Mouse (Mus musculus) lung, postnatal 25 days (tissue): Measurements from ENCODE around the gene Unc5c.

Experiments used
- DNase-seq: peaks from one replicate; pipeline ENCODE4 v3.0.0; 2022; ENCODE audit warnings: low spot score

Gene Unc5c

GRCm38 (mm10) chr3:141818615-141819312, 353.7 kb downstream of the Unc5c start:
- no peak for DNase-seq

GRCm38 (mm10) chr3:141819331-141819941, 354.4 kb downstream of the Unc5c start:
- no peak for DNase-seq

DNA sequence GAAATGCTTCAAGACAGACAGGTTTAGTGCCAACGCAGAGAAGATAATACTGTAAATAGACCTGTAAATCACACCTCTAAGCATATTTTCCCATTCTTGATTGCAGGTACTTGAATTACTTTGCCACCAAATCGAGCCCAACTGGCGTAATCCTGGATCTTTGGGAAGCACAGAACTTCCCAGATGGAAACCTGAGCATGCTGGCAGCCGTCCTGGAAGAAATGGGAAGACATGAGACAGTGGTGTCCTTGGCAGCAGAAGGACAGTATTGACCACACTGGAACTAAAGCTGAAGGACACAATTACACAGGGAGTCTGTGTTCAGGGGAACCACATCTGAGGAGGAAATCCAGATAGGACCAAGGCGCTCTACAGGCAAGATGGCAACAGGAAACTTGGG, 363.3 kb downstream of the Unc5c start:
- DNase-seq: no peak

- no peak for DNase-seq
Measured at GRCm38 (mm10) chr3:141831135-141831534, 366.1 kb downstream of the Unc5c start.

DNA sequence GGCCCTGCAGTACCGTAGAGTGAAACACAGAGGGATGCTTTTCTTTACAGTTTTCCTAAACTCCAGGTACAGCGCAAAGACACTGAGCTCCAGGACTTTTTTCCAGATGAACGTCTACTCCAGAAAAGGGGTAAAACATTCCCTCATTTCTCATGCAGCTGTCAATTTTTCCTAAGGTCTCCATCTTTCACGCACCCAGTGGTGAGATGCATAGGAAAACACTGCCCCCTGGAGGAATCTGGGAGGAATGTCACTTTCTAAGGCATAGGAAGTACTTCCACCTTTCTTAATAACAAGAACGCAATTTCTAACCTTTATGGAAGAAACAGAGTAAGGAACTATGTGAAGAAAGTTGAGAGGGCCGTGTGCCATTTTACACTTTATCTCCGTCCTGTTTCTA, 373.8 kb downstream of the Unc5c start:
- DNase-seq: no peak

DNA sequence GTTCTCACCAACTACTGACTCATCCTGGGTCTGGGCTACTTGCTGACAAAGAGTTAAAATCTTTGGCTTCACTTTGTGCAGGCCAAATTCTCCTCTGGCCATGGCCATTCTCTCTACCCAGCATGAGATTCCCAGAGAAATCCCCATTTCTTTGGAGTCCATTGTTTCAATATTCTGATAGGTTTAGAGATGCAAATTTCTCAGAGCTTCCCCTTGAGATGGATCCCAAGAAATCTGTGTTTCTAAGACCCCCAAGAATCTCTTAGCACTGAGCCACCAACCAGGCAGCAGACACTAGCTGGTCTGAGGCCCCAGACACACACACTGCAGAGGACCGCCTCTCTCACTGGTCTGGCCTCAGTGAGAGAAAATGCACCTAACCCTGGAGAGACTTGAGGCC, 384.2 kb downstream of the Unc5c start:
- no peak for DNase-seq

DNA sequence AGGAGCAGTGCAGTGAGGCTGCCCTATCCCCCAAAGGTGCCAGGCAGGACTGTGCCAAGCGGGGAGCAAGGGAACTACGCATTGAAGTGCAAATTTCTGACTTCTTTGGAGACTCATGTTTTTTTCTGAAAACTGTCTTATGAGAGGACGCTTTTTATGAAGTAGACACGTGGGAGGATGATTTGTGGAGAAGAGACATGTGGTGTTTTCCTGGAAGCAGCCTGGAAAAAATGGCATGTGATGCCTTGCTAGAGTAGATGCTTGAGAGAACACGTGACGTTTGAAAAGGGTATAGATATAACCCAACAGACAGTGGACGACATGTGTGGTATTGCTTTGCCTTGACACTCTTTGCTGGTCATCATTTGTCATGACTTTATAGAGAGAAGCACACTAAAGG, 385.1 kb downstream of the Unc5c start:
- no peak for DNase-seq

DNA sequence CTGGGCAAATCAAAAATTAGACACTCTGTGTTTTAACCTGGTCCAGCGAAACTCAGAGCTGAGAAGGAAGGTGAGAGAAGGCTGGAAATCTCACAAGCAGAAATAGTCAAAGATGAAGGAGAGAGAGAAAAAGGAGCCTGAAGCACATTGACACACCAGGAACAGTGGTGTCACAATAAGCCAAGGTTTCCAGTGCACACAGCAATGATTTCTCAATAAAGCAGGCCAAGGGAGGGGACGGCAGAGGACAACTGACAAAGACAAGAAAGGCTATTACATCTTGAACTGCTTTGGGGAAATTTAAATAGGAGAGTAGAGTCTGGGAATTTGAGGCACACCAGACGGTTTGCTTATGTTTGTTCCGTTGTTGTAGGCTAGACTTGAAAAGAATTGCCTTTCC, 389.3 kb downstream of the Unc5c start:
- no peak for DNase-seq

- no peak for DNase-seq
Measured at GRCm38 (mm10) chr3:141857123-141857522, 392.1 kb downstream of the Unc5c start.

GRCm38 (mm10) chr3:141862816-141863461, 397.9 kb downstream of the Unc5c start:
- DNase-seq: peak; percentile 23

DNA sequence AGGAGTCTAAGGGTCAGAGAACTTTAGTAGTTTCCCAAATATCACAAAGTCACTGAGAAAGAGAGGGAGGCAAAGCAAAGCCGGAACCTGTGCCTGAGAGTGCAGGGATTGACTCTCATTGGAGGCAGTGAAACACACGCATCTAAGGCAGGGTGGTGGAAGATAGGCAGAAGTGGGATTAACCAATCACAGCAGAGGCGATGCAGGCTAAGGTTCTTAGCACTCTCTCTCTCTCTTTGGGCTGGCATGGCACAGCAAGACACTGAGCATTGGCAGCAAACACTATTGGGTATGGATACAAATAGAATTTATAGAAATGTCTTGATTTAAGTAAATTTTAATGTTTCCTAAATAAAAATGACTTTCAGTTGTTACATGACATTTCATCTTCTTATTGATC, 406.8 kb downstream of the Unc5c start:
- DNase-seq: no peak

- no peak for DNase-seq
Measured at GRCm38 (mm10) chr3:141872337-141873042, 407.5 kb downstream of the Unc5c start.

GRCm38 (mm10) chr3:141882496-141882895, 417.5 kb downstream of the Unc5c start:
- DNase-seq: no peak

- DNase-seq: no peak
Measured at GRCm38 (mm10) chr3:141884190-141884589, 419.2 kb downstream of the Unc5c start.
